ENCODE assay signal across 13 mouse cellular contexts in genomic region chr4:7567687-7568393, GRCm38 (mm10).
A peak's percentile ranks its signal among the peaks of the same experiment; 100 is the strongest.
DNase-seq lines count a peak whose midpoint lies in the region; ATAC-seq and TF ChIP-seq lines count a peak whose summit lies in the region.
"Had no signal": no experiment of that assay in that cellular context is flagged by ENCODE, and none has a peak within 500 bp of the region (broad histone marks: within the 10 kb centered on the region; RNA-seq: fewer than 3 reads in every experiment).

No protein-coding gene starts in this region.

- H3K27me3 ChIP-seq in forebrain, embryonic 16.5 days (replicated peaks; ENCODE audit: control insufficient read depth, insufficient read depth, low read length) = no peaks in the 10 kb centered on the region
- no peaks in the 10 kb centered on the region for H3K27me3 ChIP-seq in limb, embryonic 14.5 days (ENCODE audit: control insufficient read depth, insufficient read depth, low read length)
- H3K27me3 ChIP-seq: liver, embryonic 15.5 days had no signal

- H3K9ac ChIP-seq in forebrain, embryonic 16.5 days (replicated peaks; ENCODE audit: low read depth, low read length) = no peak overlapping the region
- H3K9ac ChIP-seq in limb, embryonic 14.5 days (ENCODE audit: low read depth, low read length, severe bottlenecking) = no peak overlapping the region
- H3K9ac ChIP-seq: liver, embryonic 15.5 days had no signal

- WGBS in forebrain, embryonic 16.5 days = 51% methylated on average over 6 of the region's 6 CpGs
- WGBS in limb, embryonic 14.5 days = 40% methylated on average over 6 of the region's 6 CpGs

- H3K36me3 ChIP-seq in forebrain, embryonic 16.5 days (ENCODE audit: control insufficient read depth, insufficient read depth) = no peaks in the 10 kb centered on the region
- no peaks in the 10 kb centered on the region for H3K36me3 ChIP-seq in limb, embryonic 14.5 days (ENCODE audit: control insufficient read depth, insufficient read depth, low read length)
- H3K36me3 ChIP-seq: heart, embryonic 10.5 days; liver, embryonic 15.5 days had no signal

- no peak for TF ChIP-seq CTCF in brain, embryonic 14.5 days (IDR thresholded peaks at IDR 0.05; ENCODE audit: borderline replicate concordance, extremely low read depth, insufficient read depth, insufficient read length)

- H3K27ac ChIP-seq in forebrain, embryonic 16.5 days (ENCODE audit: low read length) = no peak overlapping the region
- no peak overlapping the region for H3K27ac ChIP-seq in limb, embryonic 14.5 days (replicated peaks; ENCODE audit: low read depth, low read length)
- H3K27ac ChIP-seq: heart, embryonic 10.5 days; liver, embryonic 15.5 days had no signal

- no peaks in the 10 kb centered on the region for H3K4me1 ChIP-seq in forebrain, embryonic 16.5 days (replicated peaks; ENCODE audit: control insufficient read depth, insufficient read depth, low read length)
- no peaks in the 10 kb centered on the region for H3K4me1 ChIP-seq in limb, embryonic 14.5 days (ENCODE audit: control insufficient read depth, insufficient read depth, low read length)
- H3K4me1 ChIP-seq: heart, embryonic 10.5 days; liver, embryonic 15.5 days had no signal

- H3K9me3 ChIP-seq in forebrain, embryonic 16.5 days (ENCODE audit: control insufficient read depth, low read length) = no peaks in the 10 kb centered on the region
- no peaks in the 10 kb centered on the region for H3K9me3 ChIP-seq in limb, embryonic 14.5 days (ENCODE audit: control insufficient read depth, low read length)
- H3K9me3 ChIP-seq: heart, embryonic 10.5 days; liver, embryonic 15.5 days had no signal

- peak; percentile 57 for DNase-seq in kidney, postnatal 14 days
- no peak for DNase-seq in kidney, adult 11 months
- DNase-seq in brain, embryonic 14.5 days (ENCODE audit: low read depth) = peak; percentile 88
- DNase-seq in limb, embryonic 14.5 days (ENCODE audit: low spot score) = peak; percentile 67
- no peak for DNase-seq in gastrocnemius, adult 18-20 months (ENCODE audit: low spot score)
- DNase-seq in spleen, adult 18-20 months = no peak
- DNase-seq: cerebellum, adult 8-10 months; thymus, adult 2 months had no signal

- TF ChIP-seq POLR2A in brain, embryonic 14.5 days (IDR thresholded peaks at IDR 0.05; ENCODE audit: borderline replicate concordance, extremely low read depth, insufficient read depth, insufficient read length, poor library complexity, severe bottlenecking) = no peak
- no peak for TF ChIP-seq POLR2A in limb, embryonic 14.5 days (IDR thresholded peaks at IDR 0.05; ENCODE audit: borderline replicate concordance, extremely low read depth, insufficient read depth, insufficient read length)

- ATAC-seq in forebrain, embryonic 16.5 days = peak; percentile 78
- ATAC-seq in limb, embryonic 14.5 days (ENCODE audit: low FRiP score, low read depth) = no peak
- ATAC-seq in erythroid progenitor cell, adult 5-6 weeks (replicated peaks; ENCODE audit: low FRiP score, poor library complexity, severe bottlenecking) = no peak
- ATAC-seq: activated CD4-positive, CD25-positive, alpha-beta regulatory T cell, adult 4 months had no signal

- H3K4me3 ChIP-seq in forebrain, embryonic 16.5 days (replicated peaks; ENCODE audit: low read length) = no peak overlapping the region
- no peak overlapping the region for H3K4me3 ChIP-seq in limb, embryonic 14.5 days (replicated peaks; ENCODE audit: low read length)
- H3K4me3 ChIP-seq: heart, embryonic 10.5 days; liver, embryonic 15.5 days had no signal

- no peak overlapping the region for H3K4me2 ChIP-seq in forebrain, embryonic 16.5 days (ENCODE audit: low read length)
- H3K4me2 ChIP-seq in limb, embryonic 14.5 days (replicated peaks; ENCODE audit: low read depth, low read length, severe bottlenecking) = no peak overlapping the region
- H3K4me2 ChIP-seq: liver, embryonic 15.5 days had no signal

Comparison
In these comparisons a context has a peak if more than half of its experiments do, and no peak if none do; other contexts are left out.
1. DNase-seq: peak in kidney, postnatal 14 days (single experiment), brain, embryonic 14.5 days (single experiment) and limb, embryonic 14.5 days (single experiment); none in kidney, adult 11 months (single experiment), gastrocnemius, adult 18-20 months (single experiment) and spleen, adult 18-20 months (0 of 2).